Mouse (Mus musculus): ENCODE measurements around the gene Hpn.

Gene Hpn

DNA sequence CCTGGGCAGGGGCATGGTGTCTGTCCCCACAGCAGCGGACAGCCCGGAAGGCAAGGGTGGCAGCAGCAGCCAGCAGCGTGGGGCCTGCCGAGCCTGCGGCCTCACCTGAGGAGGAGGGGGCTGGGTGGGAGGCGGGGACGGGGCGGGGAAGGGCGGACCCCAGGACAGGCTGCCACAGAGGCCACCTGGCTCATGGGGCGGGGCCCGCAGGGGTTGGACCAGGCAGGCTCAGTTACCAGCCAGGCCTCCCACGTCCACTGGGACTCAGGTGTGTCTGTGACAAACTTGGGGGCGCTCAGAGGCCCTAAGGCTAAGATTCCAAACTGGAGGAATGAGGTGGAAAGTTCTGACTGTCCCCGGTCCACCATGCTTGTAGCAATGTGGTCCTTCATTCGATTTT lies at the start of gene Hpn:
Gene Hpn (minus strand): TSS at position 109 of the 400 bp plus-strand sequence.
- in situ Hi-C loops (cut with MboI, MseI), result no loop called here

DNA sequence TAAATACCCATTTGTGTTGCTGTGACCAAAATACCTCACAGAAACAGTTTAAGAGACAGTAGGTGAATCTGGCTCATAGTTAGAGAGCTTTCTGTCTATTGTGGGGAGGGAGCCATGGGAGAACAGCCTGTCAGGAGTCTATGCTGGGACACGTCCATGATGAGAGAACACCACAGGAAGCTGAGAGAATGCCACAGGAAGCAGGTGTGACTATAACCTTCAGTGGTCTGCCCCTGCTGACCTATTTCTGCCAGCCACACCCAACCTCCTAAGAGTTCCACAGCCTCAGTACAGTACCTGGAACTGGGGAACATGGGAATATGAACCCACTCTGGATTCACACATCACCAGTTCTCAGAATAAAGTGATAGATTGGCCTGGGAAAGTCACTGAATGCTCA lies 49.7 kb upstream of the Hpn start:
- in situ Hi-C loops (cut with MboI, MseI), result no loop called here

DNA sequence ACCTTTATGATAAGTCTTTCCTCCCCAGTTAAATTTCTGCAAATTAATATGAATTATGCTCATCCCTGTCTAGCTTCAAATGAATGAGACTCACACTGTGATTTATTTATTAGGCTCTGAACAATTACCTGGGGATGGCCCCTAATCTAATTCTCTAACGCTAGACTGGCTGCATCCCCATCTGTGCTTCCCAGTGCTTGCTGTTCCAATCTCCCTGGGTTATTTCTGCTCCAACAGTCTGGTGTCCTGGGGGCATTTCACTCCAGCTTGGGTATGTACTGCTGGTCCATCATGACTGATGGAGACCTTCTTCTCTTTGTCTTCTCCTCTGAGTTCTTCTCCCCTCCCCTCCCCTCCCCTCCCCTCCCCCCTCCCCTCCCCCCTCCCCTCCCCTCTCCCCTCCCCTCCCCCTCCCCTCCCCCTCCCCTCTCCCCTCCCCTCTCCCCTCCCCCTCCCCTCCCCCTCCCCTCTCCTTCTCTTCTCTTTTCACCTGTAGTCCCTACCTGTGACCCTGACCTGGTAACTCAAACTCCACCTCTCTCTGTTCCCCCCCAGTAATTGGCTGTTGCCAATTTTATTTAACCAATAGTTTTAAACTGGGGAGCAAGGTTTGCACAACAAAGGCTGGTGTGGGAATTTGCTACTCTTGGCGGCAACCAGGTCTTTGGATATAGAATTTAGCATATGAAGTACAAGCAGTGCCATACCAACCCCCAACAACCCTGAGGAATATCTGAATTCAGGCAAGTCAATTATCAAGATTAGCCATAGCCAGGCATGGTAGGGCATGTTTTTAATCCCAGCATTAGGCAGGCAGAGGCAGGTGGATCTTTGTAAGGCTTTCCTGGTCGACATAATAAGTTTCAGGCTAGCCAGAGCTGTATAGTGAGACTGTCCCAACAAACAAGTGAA lies 48.8 kb upstream of the Hpn start:
- in situ Hi-C loops (cut with MboI, MseI), result no loop called here

DNA sequence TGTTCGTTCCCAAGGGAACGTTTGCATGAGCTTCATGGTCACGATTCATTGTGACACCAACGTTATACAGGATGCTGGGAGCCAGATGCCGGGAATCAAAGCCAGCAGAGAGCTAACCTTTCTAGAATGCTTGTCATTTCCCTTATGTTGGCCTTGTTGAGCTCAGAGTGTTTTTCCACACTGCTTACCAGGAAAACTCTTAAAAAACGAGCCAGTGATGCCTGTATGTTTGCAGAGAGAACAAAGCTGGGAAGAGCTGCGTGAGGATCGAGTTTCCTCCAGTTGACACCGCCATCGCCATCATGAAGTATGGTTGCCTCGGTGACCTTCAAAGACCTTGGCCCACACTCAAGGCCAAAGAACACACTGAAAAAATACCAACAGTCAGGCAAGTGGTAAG lies 47.2 kb upstream of the Hpn start:
- in situ Hi-C loops (cut with MboI, MseI), result no loop called here

DNA sequence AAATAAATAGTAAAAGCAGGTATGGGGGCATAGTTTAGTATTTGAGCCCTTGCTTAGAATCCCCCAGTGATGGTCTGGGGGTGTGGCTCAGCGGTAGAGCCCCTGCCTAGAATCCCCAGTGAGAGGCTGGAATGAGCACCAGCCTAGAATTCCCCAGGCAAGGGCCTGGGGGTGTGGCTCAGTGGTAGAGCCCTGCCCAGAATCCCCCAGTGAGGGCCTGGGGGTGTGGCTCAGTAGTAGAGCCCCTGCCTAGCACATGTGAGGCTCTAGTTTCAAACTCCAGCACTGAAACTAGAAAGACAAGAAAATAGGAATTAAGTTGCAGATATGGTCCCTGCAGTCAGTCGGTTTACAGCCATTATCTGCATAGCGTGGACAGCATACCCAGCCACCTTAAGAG lies 46.7 kb upstream of the Hpn start:
- in situ Hi-C loops (cut with MboI, MseI), result no loop called here

DNA sequence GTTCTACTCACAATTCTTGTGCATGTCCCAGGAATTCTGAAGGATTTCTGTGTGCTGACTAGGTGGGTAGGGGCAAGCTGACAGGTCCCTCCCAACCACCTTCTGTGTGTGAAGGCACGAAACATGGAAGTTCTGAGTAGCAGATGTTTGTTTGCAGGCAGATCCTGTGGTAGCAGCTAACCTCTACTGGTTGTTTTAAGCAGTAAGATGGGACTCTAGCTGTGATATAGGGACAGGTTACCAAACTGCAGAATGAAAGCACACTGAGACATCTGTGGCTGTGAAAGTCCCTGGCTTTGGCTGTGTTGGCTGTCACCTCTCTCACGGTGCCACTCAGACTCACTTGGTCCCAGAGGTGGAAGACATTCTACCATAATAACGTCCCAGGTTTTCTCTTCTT lies 46.2 kb upstream of the Hpn start:
- in situ Hi-C loops (cut with MboI, MseI), result no loop called here

DNA sequence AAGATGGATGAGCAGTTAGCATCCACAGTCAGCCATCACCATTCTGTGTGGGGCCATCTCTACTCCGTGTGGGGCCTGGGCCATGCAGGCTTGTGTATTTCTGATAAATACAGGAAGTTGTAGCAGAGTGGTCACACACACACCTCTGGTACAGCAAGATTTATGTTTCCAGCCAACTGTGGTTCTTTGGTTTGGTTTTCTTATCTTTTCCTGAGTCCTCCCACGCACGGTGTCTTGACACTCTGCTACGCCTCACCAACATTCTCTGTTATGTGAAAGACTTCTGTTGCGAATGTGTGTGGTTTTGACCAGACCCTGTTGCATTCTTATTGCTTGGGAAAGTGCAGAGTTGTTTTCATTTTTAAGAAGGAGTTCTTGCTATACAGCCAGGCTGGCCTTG lies 45.7 kb upstream of the Hpn start:
- in situ Hi-C loops (cut with MboI, MseI), result no loop called here

DNA sequence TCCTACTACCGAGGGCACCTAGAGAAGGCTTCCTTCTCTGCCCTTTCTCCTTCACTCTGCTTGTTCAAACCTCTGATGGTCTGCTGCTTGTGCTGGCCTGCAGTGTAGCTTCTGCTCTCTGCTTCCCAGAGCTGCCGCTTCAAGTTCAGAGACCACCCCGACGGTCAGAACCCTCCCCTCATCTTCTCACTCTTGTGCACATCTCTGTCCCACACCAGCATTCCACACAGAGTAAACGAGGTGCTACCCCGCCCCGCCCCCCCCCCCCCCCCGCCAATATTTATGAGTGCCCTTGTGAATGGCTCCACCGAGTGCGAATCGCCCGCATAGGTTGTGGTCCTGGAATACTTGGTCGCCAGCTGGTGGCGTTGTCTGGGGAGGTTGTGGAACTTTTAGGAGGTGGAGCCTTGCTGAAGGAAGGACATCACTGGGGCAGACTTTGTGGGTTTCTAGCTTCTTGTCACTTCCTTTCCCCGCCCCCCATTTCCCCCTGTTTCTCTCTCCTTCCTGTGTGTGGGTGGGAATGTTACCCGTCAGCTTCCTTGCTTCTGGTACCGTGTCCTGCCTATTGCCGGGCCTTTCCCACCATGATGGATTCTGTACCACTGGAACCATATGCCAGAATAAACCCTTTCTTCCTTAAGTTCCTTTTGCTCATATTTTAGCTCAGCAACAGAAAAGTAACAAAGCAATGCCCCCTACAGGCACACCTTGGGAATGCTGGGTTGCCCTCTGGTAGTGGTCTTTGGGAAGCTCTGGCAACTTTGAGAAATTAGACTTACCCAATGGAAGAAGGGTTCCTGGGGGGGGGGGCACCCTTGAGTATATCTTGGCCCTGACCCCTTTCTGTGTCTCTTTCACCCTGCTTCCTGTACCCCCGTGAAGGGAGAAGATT lies 41.2 kb upstream of the Hpn start:
- in situ Hi-C loops (cut with MboI, MseI), result no loop called here

DNA sequence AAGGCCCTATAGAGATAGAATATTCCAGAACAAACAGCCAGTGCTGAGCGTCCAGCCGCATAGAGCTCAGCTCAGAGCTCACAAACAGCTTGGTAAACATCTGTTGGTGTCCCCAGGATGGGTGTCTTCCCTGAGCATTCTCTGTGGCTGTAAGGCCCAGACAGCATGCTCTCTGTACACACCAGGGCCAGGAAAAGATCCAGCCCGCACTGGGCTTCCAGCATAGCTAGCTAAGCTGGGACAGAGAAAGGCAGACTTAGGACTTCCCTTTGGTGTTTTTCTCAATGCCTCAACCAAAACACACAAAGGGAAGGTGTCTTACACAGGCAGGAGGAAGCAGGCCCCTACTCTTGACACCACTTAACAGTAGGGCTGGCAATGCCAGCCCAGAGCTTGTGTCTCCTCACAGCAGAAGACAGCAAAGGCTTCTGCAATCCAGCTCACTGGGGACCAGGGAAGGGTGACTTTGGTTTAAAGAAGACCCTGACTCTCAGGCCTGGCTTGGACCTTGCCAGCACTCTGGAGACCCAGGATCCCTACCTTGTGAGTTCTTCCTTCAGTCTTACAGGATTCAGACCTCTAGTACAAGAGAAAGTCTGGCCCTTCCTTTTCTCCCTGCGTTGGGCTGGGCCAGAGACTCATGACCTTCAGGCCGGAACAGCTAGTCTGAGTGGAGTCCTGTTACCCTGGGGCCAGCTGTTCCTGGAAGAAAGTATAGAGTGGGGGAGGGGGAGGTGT lies 40.4 kb upstream of the Hpn start, which contains the start of gene Gramd1a:
Gene Gramd1a (minus strand): TSS at position 601 of the 738 bp plus-strand sequence.
- in situ Hi-C loops (cut with MboI, MseI), result no loop called here

DNA sequence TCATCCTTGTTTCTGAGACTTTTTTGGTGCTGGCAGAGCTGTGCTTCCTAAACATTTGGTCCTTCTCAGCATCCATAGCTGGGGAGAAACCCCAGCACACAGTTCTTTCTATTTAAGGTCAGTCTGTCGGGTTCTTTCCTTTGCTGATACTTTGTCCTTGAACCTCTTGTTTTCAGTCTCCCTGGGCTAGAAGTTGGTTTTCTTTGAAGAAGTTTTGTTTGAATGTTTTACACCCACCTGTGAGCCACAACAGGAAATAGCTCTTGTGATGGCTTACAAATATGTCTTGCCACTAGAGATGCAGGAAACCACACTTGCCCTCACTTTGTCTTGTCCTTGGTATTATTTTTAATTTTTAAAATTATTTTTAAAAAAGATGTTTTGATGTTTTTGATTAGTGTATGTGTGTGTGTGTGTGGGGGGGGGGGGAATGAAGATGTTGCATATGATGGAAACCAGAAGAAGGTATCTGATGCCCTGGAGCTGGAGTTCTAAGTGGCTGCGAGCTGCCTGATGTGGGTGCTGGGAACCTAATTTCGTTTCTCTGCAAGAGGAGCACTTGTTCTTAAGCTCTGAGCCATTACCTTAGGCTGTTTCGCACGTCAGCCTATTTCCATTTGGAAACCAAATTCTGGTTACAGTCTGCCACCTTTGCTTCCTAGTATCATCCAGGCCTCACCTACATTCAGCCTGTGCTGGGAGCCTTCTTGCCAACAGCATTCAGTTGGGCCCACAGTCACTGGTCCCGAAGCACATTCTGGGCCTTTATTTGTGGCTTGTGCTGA lies 38.6 kb upstream of the Hpn start:
- in situ Hi-C loops (cut with MboI, MseI), result no loop called here

DNA sequence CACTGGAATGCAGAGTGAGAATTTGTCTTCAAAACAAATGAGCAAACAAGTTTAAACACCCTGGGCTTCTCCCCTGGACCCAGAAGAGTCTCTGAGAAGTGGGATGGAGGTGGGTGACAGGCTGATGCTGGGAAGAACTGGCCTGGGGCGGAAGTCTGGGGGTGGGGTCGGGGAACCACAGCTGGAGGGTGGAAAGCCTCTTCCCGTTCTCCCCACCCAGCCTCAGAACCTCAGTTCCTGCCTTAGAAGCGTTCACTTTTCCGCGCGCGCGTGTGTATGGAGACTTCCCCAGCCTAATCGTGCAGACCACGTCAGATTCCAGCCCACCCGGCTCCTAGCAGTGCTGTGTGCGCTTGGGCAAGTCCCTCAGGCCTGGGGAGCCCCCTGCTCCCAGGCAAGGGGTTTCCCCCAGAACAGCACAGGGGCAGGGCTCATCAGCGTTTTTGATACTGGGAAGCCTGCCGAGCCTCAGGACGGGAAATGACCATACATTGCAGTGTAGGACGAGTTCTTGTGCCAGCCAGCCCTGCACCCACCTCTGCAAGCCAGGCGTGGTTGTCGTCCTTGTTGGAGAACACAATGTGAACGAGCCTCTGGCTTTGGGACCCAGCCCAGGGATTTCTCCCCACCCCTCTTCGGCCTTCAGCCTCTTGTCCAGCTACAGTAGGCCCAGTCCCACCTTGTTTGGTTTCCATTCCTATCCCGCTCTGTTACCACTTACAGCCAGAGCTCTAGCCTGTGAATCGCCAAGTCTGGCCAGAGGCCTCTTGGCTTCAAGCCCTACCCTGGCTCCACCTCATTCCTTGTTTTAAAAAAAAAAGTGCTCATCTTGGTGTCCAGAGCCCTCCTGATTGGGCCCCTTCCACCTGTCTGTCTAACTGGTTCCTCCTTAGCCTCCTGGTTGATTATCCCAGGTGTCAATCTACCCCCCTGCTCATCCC lies 36.5 kb upstream of the Hpn start:
- in situ Hi-C loops (cut with MboI, MseI), result no loop called here

DNA sequence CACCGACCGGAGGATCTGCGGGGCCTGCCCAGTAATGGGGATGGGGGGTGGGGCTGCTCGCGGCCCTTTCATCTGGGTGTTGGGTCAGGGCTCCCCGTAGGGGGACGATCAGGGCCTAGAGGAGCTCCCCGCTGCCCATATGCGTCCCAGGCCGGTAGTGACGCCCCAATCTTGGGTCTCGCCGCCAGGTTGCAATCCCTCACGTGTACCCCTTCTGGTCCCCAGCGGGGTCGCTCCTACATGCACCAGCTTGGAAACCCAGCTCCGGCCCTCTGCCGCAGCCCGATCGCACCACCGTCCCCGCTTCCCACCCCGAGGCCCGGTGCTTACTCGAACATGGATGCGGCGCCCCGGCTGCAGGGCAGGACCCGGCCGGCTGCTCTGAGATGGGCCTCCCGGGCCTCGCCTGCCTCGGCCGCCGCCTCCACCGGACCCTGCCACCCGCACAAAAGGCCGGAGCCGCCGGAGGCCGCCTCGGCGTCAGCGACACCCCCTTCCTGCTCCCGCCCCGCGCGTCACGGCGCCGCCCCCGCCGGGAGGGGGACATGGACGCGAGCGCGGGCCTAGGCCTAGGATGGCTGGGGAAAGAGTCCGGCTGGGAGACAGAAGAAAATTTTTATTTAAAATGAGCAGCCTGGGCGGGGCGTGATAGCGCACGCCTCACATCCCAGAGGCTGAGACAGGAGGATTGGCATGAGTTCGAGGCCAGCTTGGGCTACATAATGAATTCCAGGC lies 35.6 kb upstream of the Hpn start:
- in situ Hi-C loops (cut with MboI, MseI), result no loop called here

DNA sequence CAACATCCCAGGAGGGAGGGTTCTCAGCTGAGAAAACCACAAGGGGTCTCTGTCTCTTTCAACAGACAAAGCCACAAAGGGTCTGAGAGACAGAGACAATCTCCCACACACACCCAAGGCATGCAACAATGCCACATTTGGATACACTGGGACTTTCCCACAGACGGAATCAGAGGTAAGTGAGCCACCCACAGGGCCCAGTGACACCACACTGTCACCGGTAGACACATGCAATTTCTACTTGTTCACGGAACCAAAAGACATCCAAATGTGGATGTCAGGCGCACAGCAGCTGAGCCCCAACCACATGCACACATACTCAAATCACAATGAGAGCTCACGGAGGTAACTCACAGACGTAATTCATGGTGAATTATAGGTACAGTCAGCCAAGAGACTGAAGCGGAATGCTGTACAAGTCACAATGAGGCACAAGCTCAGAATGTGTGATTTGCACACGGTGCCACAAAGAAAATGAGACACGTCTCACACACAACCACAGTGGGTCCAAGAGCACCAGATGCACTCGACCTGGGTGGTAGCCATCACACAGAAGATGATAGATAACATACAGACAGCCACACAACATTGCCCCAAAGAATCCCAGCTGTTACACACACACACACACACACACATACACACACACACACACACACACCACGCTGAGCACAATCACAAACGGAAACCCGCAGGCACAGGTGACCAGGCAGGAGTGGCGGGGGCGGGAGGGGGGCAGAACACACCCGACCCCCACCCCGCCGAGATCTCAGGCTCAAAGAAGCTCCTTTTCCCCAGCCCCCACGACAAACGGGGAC lies 34.9 kb upstream of the Hpn start:
- in situ Hi-C loops (cut with MboI, MseI), result loop anchor here (5.0 kb wide), 1 partner anchor 108 kb away; the partner anchor contains the start of gene Fxyd5

DNA sequence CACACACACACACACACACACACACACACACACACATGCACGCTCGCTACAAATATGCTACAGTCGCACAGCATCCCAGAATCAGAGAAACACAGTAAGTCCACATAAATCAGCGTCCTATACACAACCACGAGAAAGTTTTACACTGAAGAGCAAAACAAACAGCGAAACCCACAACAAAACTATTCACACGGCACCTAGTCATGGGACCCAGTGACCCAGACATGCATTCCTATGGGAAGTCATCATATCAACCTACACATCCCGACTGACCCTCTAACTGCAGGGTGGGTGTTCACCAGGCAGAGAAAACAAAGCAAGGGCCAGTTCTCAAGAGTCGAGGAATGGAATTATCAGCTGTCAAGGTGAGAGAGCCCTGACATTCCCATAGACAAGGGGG lies 34.2 kb upstream of the Hpn start:
- in situ Hi-C loops (cut with MboI, MseI), result loop anchor here (5.0 kb wide), 1 partner anchor 107 kb away; the partner anchor contains the start of gene Fxyd5

DNA sequence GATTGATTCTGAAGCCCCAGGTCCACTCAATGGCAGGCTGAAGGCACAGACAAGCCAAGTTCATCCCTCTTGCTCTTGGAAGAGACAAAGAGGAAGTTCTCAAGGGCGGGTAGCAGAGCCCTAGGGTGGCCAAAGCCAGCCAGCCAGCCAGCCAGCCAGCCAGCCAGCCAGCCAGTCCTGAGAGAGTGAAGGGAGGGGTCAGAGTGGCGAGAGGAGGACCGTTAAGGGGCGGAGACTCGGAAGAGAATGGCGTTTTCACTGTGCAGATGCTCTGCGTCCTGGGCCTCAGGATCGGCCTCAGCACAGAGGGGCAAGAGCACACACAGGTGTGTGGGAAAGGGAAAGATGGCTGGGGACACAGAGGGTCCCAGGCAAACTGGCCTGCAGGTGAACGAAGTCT lies 33.7 kb upstream of the Hpn start:
- in situ Hi-C loops (cut with MboI, MseI), result loop anchor here (5.0 kb wide), 1 partner anchor 106 kb away; the partner anchor contains the start of gene Fxyd5

DNA sequence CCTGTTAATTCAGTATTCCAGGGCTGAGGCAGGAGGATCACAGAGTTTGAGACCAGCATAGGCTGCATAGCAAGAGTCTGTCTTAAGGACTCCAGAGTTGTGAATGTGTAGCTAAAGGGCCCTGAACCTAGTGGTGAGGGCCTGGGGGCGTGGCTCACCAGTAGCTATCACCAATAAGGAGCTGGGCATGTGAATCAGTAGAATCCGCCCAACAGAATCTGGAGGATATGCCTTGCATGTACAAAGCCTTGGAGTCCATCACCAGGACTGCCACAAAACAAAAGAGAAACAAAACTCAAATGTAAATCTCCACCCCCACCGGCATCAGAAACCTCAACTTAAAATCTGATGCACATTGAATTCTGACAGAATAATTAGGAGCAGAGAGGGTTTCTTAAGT lies 33.0 kb upstream of the Hpn start:
- in situ Hi-C loops (cut with MboI, MseI), result loop anchor here (5.0 kb wide), 1 partner anchor 106 kb away; the partner anchor contains the start of gene Fxyd5

DNA sequence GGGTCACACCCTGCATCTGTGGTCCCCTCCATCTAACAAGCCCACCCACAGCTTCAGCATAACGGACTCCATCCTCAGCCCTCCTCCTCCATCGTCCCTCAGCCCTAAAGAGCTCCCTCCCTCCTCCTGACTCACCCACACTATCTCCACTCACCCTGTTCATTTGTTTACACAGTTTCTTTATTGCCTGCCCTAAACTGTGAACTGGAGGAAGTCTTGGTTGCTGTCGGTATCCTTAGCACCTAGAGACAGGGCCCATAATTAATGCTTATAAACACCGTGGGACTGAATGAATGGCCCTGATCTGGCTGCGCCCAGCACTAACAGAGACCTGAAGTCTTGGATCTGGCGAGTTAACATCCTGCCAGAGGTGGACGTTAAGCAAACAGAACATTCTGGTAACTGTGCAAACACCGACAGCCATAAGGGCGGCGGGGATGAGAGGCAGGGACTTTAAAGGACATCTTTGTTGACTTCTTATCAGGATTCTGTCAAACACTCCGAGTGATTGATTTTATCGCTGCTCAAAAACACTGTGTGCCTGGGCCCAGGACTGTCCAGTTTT lies 30.6 kb upstream of the Hpn start:
- in situ Hi-C loops (cut with MboI, MseI), result loop anchor here (5.0 kb wide), 1 partner anchor 103 kb away; the partner anchor contains the start of gene Fxyd5
